Mouse (Mus musculus) thymus, adult 2 months (tissue): ENCODE data around the gene Clybl.

Experiments used
- CTCF ChIP-seq: fragments of 200-500 bp; IDR thresholded peaks from 2 replicates; pipeline ENCODE4 v1.5.1; 2012; ENCODE audit warnings: mild to moderate bottlenecking, control low read depth, low read length, moderate library complexity, borderline replicate concordance; ENCODE audit not compliant: control insufficient read depth, poor library complexity, insufficient read depth; ENCODE audit errors: extremely low read depth
- POLR2A ChIP-seq: fragments of 200-500 bp; IDR thresholded peaks from 2 replicates; pipeline ENCODE4 v1.6.1; 2012; ENCODE audit warnings: mild to moderate bottlenecking, low read length, control low read depth, moderate library complexity; ENCODE audit not compliant: control insufficient read depth, poor library complexity, insufficient read depth; ENCODE audit errors: extremely low read depth

- no peak for TF ChIP-seq POLR2A
- TF ChIP-seq CTCF = no peak
Observed at GRCm38 (mm10) chr14:122179262-122179661, 2.2 kb upstream of the Clybl start.
